Comparison of ENCODE assay signal across 21 mouse cellular contexts in genomic region chr11:54699972-54700371, GRCm38 (mm10).
DNase-seq lines count a peak whose midpoint lies in the region; ATAC-seq lines count a peak whose summit lies in the region.
"Had no signal": no experiment of that assay in that cellular context is flagged by ENCODE, and none has a peak within 500 bp of the region (broad histone marks: within the 10 kb centered on the region; RNA-seq: fewer than 3 reads in every experiment).

No protein-coding gene starts in this region.

- no peak for ATAC-seq in megakaryocyte, adult 5-6 weeks (ENCODE audit: poor library complexity, severe bottlenecking)
- peak; percentile 71 for ATAC-seq in activated CD4-positive, CD25-positive, alpha-beta regulatory T cell, adult 4 months
- ATAC-seq: forebrain, embryonic 15.5 days; hindbrain, postnatal 0 days; intestine, embryonic 15.5 days; Patski had no signal

- peak overlapping the region; percentile 44 for H3K4me3 ChIP-seq in megakaryocyte, embryonic 14.5 days (replicated peaks)
- H3K4me3 ChIP-seq: embryonic facial prominence, embryonic 10.5 days; forebrain, embryonic 15.5 days; heart, embryonic 10.5 days; hindbrain, embryonic 13.5 days; intestine, embryonic 15.5 days had no signal

- peaks cover 17% of the 10 kb centered on the region for H3K4me1 ChIP-seq in megakaryocyte, embryonic 14.5 days
- H3K4me1 ChIP-seq: embryonic facial prominence, embryonic 10.5 days; forebrain, embryonic 15.5 days; heart, embryonic 10.5 days; hindbrain, embryonic 13.5 days; intestine, embryonic 15.5 days had no signal

- no peaks in the 10 kb centered on the region for H3K27me3 ChIP-seq in megakaryocyte, embryonic 14.5 days (replicated peaks)
- H3K27me3 ChIP-seq: forebrain, embryonic 15.5 days; hindbrain, embryonic 13.5 days; intestine, embryonic 15.5 days; Patski had no signal

- H3K36me3 ChIP-seq in megakaryocyte, embryonic 14.5 days (replicated peaks; ENCODE audit: low read length) = peaks cover 50% of the 10 kb centered on the region

- no peaks in the 10 kb centered on the region for H3K9me3 ChIP-seq in megakaryocyte, embryonic 14.5 days
- H3K9me3 ChIP-seq: embryonic facial prominence, embryonic 10.5 days; forebrain, embryonic 15.5 days; heart, embryonic 10.5 days; hindbrain, embryonic 13.5 days; intestine, embryonic 15.5 days had no signal

- peak; percentile 45 for DNase-seq in CD4-positive, CD25-positive, alpha-beta regulatory T cell, adult 2 months (ENCODE audit: low read depth, low spot score)
- no peak for DNase-seq in spleen, adult 12 weeks (ENCODE audit: low spot score)
- DNase-seq in c-Kit-positive CD71-positive TER-119-positive erythroid progenitor cells, embryonic 14.5 days (ENCODE audit: low spot score) = no peak
- DNase-seq in adrenal gland, adult 8-10 months = no peak
- DNase-seq: adrenal gland, postnatal 10 days; cerebellum, adult 2 months; cerebellum, postnatal 10 days; gastrocnemius, postnatal 36 days; heart, adult 18-20 months; heart, postnatal 10 days; kidney, adult 18-20 months had no signal
